Mouse (Mus musculus) CH12.LX (cell line): ENCODE data around the gene Sirt3. TPM values are rescaled to one million over a fixed set of nuclear protein-coding genes. Genes with fewer than 3 reads are reported as not detected.

Experiments
- DNase-seq: peaks from one replicate; pipeline ENCODE4 v3.0.0-alpha.2; 2013; ENCODE audit errors: extremely low read depth
- H3K27ac ChIP-seq: 2 replicates; pipeline ENCODE4 v1.5.1; 2012; ENCODE audit warnings: low read depth, mild to moderate bottlenecking, control low read depth, moderate library complexity; ENCODE audit not compliant: insufficient read depth
- H3K27me3 ChIP-seq: replicated peaks from 2 replicates; pipeline ENCODE3; 2012; ENCODE audit warnings: inconsistent platforms
- H3K36me3 ChIP-seq, 2 experiments: replicated peaks in 1 of 2; 2 replicates each; pipeline versions ENCODE3 to v1.6.1; 2012; ENCODE audit warnings: inconsistent platforms in 1 of 2, low read length in 1 of 2, mild to moderate bottlenecking in 1 of 2, mixed read lengths in 1 of 2, moderate library complexity in 1 of 2; ENCODE audit not compliant: control insufficient read depth in 1 of 2, insufficient read depth in 1 of 2
- H3K4me1 ChIP-seq, 2 experiments: 2 replicates each; pipeline ENCODE4 v1.6.1; 2012; ENCODE audit warnings: inconsistent platforms in 1 of 2, moderate library complexity in 1 of 2; ENCODE audit not compliant: insufficient read depth in 2 of 2, control insufficient read depth in 1 of 2
- H3K4me2 ChIP-seq: 2 replicates; pipeline ENCODE4 v1.6.1; 2012; ENCODE audit warnings: low read depth, mild to moderate bottlenecking, control low read depth; ENCODE audit not compliant: poor library complexity, insufficient read depth, severe bottlenecking
- H3K4me3 ChIP-seq, 3 experiments: fragments of 150-350 bp in 1 of 3; sonication (generic) in 1 of 3; replicated peaks in 1 of 3; 2 replicates each; pipeline versions ENCODE3 to v1.5.1; 2011 to 2012; ENCODE audit warnings: low read depth in 2 of 3, low read length in 2 of 3, mild to moderate bottlenecking in 2 of 3, moderate library complexity in 2 of 3, control low read depth in 1 of 3, improper control_type of control experiment in 1 of 3, inconsistent platforms in 1 of 3, mixed read lengths in 1 of 3; ENCODE audit not compliant: poor library complexity in 1 of 3
- H3K79me2 ChIP-seq: replicated peaks from 2 replicates; pipeline ENCODE4 v1.6.1; 2012; ENCODE audit warnings: mild to moderate bottlenecking, moderate library complexity; ENCODE audit not compliant: control insufficient read depth, poor library complexity, insufficient read depth, severe bottlenecking; ENCODE audit errors: extremely low read depth
- H3K9ac ChIP-seq: 2 replicates; pipeline ENCODE4 v1.6.1; 2012; ENCODE audit warnings: low read depth, mild to moderate bottlenecking, control low read depth, moderate library complexity; ENCODE audit not compliant: insufficient read depth
- H3K9me3 ChIP-seq: replicated peaks from 2 replicates; pipeline ENCODE3; 2012; ENCODE audit warnings: low read length, inconsistent platforms, mixed read lengths
- CTCF ChIP-seq, 2 experiments: IDR thresholded peaks in 1 of 2; conservative IDR thresholded peaks in 1 of 2; 2 replicates each; pipeline ENCODE4 v1.5.1; 2011 to 2012; ENCODE audit warnings: low read depth in 2 of 2, low read length in 2 of 2, improper control_type of control experiment in 1 of 2, inconsistent platforms in 1 of 2, mild to moderate bottlenecking in 1 of 2, moderate library complexity in 1 of 2
- ELF1 ChIP-seq: IDR thresholded peaks from 2 replicates; pipeline ENCODE4 v1.6.1; 2014; ENCODE audit warnings: low read depth, mild to moderate bottlenecking, inconsistent platforms, low read length, improper control_type of control experiment
- EP300 ChIP-seq: IDR thresholded peaks from 2 replicates; pipeline ENCODE4 v1.6.1; 2011; ENCODE audit warnings: low read length, improper control_type of control experiment
- ETS1 ChIP-seq: conservative IDR thresholded peaks from 2 replicates; pipeline ENCODE4 v1.6.1; 2012; ENCODE audit warnings: low read depth, mild to moderate bottlenecking, inconsistent platforms, low read length, improper control_type of control experiment, moderate library complexity
- IRF4 ChIP-seq: IDR thresholded peaks from 2 replicates; pipeline ENCODE4 v1.6.1; 2014; ENCODE audit warnings: low read depth, mild to moderate bottlenecking, inconsistent platforms, low read length, improper control_type of control experiment
- KAT2A ChIP-seq: IDR thresholded peaks from 2 replicates; pipeline ENCODE4 v1.6.1; 2012; ENCODE audit warnings: low read length, improper control_type of control experiment, inconsistent platforms; ENCODE audit not compliant: insufficient replicate concordance
- MAX ChIP-seq: IDR thresholded peaks from 2 replicates; pipeline ENCODE4 v1.6.1; 2011; ENCODE audit warnings: low read length, improper control_type of control experiment
- MAZ ChIP-seq: IDR thresholded peaks from 2 replicates; pipeline ENCODE4 v1.6.1; 2012; ENCODE audit warnings: low read depth, mild to moderate bottlenecking, inconsistent platforms, low read length, improper control_type of control experiment, moderate library complexity
- MXI1 ChIP-seq: IDR thresholded peaks from 2 replicates; pipeline ENCODE4 v1.6.1; 2011; ENCODE audit warnings: mild to moderate bottlenecking, low read depth, low read length, improper control_type of control experiment
- NELFE ChIP-seq: IDR thresholded peaks from 2 replicates; pipeline ENCODE4 v1.6.1; 2011; ENCODE audit warnings: low read depth, low read length, improper control_type of control experiment
- NRF1 ChIP-seq: IDR thresholded peaks from 2 replicates; pipeline ENCODE4 v1.6.1; 2014; ENCODE audit warnings: low read depth, mild to moderate bottlenecking, inconsistent platforms, low read length, improper control_type of control experiment, moderate library complexity
- USF1 ChIP-seq: IDR thresholded peaks from 2 replicates; pipeline ENCODE4 v1.6.1; 2014; ENCODE audit warnings: low read depth, mild to moderate bottlenecking, inconsistent platforms, low read length, improper control_type of control experiment
- USF2 ChIP-seq: conservative IDR thresholded peaks from 2 replicates; pipeline ENCODE4 v1.6.1; 2011; ENCODE audit warnings: low read depth, low read length, improper control_type of control experiment
- ZC3H11A ChIP-seq: IDR thresholded peaks from 2 replicates; pipeline ENCODE4 v1.6.1; 2012; ENCODE audit warnings: low read depth, mild to moderate bottlenecking, inconsistent platforms, low read length, improper control_type of control experiment
- ZKSCAN1 ChIP-seq: IDR thresholded peaks from 2 replicates; pipeline ENCODE4 v1.6.1; 2012; ENCODE audit warnings: low read depth, inconsistent platforms, low read length, improper control_type of control experiment, borderline replicate concordance
- ZMIZ1 ChIP-seq: IDR thresholded peaks from 2 replicates; pipeline ENCODE4 v1.6.1; 2012; ENCODE audit warnings: low read depth, mild to moderate bottlenecking, inconsistent platforms, low read length, improper control_type of control experiment
- ZNF384 ChIP-seq: IDR thresholded peaks from 2 replicates; pipeline ENCODE4 v1.6.1; 2012; ENCODE audit warnings: low read depth, low read length, improper control_type of control experiment, inconsistent platforms
- dilution Hi-C: fragments of 300-500 bp; cut with MboI; formaldehyde crosslinking; loops from 2 replicates; pipeline ENCODE4 v1.14.3; 2020; ENCODE audit warnings: low sequenced_read_pairs; ENCODE audit not compliant: extremely low pct_unique_long_range_greater_than_20kb, extremely low pct_ligation_motif_present
- in situ Hi-C: fragments of 300-500 bp; cut with MboI; formaldehyde crosslinking; loops from 3 replicates; pipeline ENCODE4 v1.14.3; 2019; ENCODE audit warnings: low sequenced_read_pairs, low pct_ligation_motif_present, low pct_unique_long_range_greater_than_20kb, mixed read lengths
- polyA plus RNA-seq: library from polyadenylated mRNA; unstranded; fragments of >175 nt; gene quantifications from 2 replicates; pipeline ENCODE4 v1.2.1, GENCODE M21; 2012; ENCODE audit warnings: low read depth; ENCODE audit not compliant: insufficient read length
- total RNA-seq, 2 experiments: library from RNA; depleted of rRNA; stranded (reverse); fragments of 300-350 nt in 1 of 2; fragments of >200 nt in 1 of 2; gene quantifications; 2 replicates each; pipeline ENCODE4 v1.2.3; 2012 to 2014

Gene Sirt3
- total and polyA plus RNA-seq, 3 experiments: 12.6 to 23.7 (median 16.6) TPM

- H3K27ac ChIP-seq: no peak overlapping the region
- no peak for DNase-seq
- no peak overlapping the region for H3K4me2 ChIP-seq
- no peak overlapping the region for H3K9ac ChIP-seq
- peaks cover 4 to 11% of the 10 kb centered on the region in 2 experiments for H3K36me3 ChIP-seq
- H3K79me2 ChIP-seq: no peaks in the 10 kb centered on the region
- in situ Hi-C loops: loop anchor here (5.0 to 25.0 kb wide), 3 partner anchors 206 to 759 kb away; partner anchors contain the start of genes Caly, Prap1 and Rnh1
- no peak overlapping the region for H3K4me3 ChIP-seq
- H3K27me3 ChIP-seq: peaks cover 52% of the 10 kb centered on the region
- TF ChIP-seq USF2 (no peak), NELFE (no peak), NRF1 (no peak), ZNF384 (no peak), MAX (no peak), USF1 (no peak), ETS1 (no peak), MAZ (no peak), ELF1 (no peak), ZMIZ1 (no peak), MXI1 (no peak), ZC3H11A (no peak), ZKSCAN1 (no peak), EP300 (no peak), KAT2A (no peak)
- TF ChIP-seq, all 38 proteins: peak for 0
- dilution Hi-C loops: no loop called here
- no peaks in the 10 kb centered on the region for H3K9me3 ChIP-seq
- peaks cover 0 to 5% of the 10 kb centered on the region in 2 experiments; a peak in 2 of 4 replicates for H3K4me1 ChIP-seq
Measured at GRCm38 (mm10) chr7:140846676-140847075, 35.4 kb downstream of the Sirt3 start.

- Histone ChIP-seq H3K27me3 (peaks cover 59% of the 10 kb centered on the region), H3K9me3 (no peaks in the 10 kb centered on the region), H3K4me2 (no peak overlapping the region), H3K36me3 (peaks cover 0 to 5% of the 10 kb centered on the region in 2 experiments), H3K9ac (no peak overlapping the region), H3K27ac (no peak overlapping the region), H3K4me1 (peaks cover 0 to 5% of the 10 kb centered on the region in 2 experiments; a peak in 2 of 4 replicates), H3K4me3 (no peak overlapping the region), H3K79me2 (no peaks in the 10 kb centered on the region)
- dilution Hi-C loops (no loop called here), in situ Hi-C loops (loop anchor here (5.0 to 25.0 kb wide), 3 partner anchors 207 to 758 kb away; partner anchors contain the start of genes Caly, Prap1 and Rnh1)
- DNase-seq: no peak
- TF ChIP-seq CTCF (conservative IDR thresholded peaks at IDR 0.05 in 1 of 2, IDR thresholded peaks at IDR 0.05 in 1 of 2; ENCODE audit: low read depth in 2 of 2, low read length in 2 of 2) (peak in 1 of 2 experiments; percentile 26; a peak in 2 of 4 replicates), MAX (no peak), IRF4 (no peak)
Measured at GRCm38 (mm10) chr7:140845683-140846082, 36.4 kb downstream of the Sirt3 start.
